Mouse (Mus musculus): ENCODE measurements at regions not wholly inside any gene's neighbourhood (a gene's known extent, or its start where the extent isn't known, plus 50 kb on each side); places are given as distances from the start of the nearest gene placed in this dataset.

GRCm38 (mm10) chr9:113524307-113524706, 183.8 kb downstream of the Pdcd6ip start:
- TF ChIP-seq POLR2A (IDR thresholded peaks at IDR 0.05; ENCODE audit: borderline replicate concordance, insufficient read depth, low read length) (no peak), CTCF (IDR thresholded peaks at IDR 0.05; ENCODE audit: borderline replicate concordance, insufficient read depth, low read depth, low read length) (no peak)
